Mouse (Mus musculus): ENCODE data around the gene Fxr1. TPM values are rescaled to one million over a fixed set of nuclear protein-coding genes. Genes with fewer than 3 reads are reported as not detected.
A peak's percentile ranks its signal among the peaks of the same experiment; 100 is the strongest.
"Not testable (repeated sequence)": the region's sequence is repeated elsewhere in the genome, so short reads cannot be mapped to it uniquely, and the experiment has no call there.

Fxr1 gene
- total RNA-seq (2021), result 100 to 1,000 TPM; 347 to 401 TPM
- long read RNA-seq, experiment 1, transcript Fxr1-201 (17 exons, 2,459 nt), result major isoform, 44 of 172 reads
- long read RNA-seq, experiment 1, partial matches to known transcripts, result 45 of 172 reads
- long read RNA-seq, experiment 1, other reads (novel, unspliced or antisense), result 76 of 172 reads
- long read RNA-seq, experiment 2, transcript Fxr1-201 (17 exons, 2,459 nt), result major isoform, 50 of 159 reads
- long read RNA-seq, experiment 2, partial matches to known transcripts, result 21 of 159 reads
- long read RNA-seq, experiment 2, other reads (novel, unspliced or antisense), result 78 of 159 reads

- peak; percentile 73 to 84 for DNase-seq (ENCODE audit: low spot score in 2 of 2)
Measured at GRCm38 (mm10) chr3:34019540-34020381, at the start of gene Fxr1. Fxr1 (plus strand) TSS chr3:34019943.

- DNase-seq (ENCODE audit: low spot score in 2 of 2), result no peak
Measured at GRCm38 (mm10) chr3:33979395-33979794, 40.3 kb upstream of the Fxr1 start.

GRCm38 (mm10) chr3:33982746-33983145 lies 37.0 kb upstream of the Fxr1 start:
- DNase-seq (ENCODE audit: low spot score in 2 of 2), result no peak

GRCm38 (mm10) chr3:33989302-33989701 lies 30.4 kb upstream of the Fxr1 start:
- no peak for DNase-seq (ENCODE audit: low spot score in 2 of 2)

GRCm38 (mm10) chr3:33990451-33990850 lies 29.3 kb upstream of the Fxr1 start:
- DNase-seq (ENCODE audit: low spot score in 2 of 2), result no peak

- peak in 1 of 2 experiments; percentile 8 for DNase-seq (ENCODE audit: low spot score in 2 of 2)
Measured at GRCm38 (mm10) chr3:33990921-33991320, 28.8 kb upstream of the Fxr1 start.

- no peak for DNase-seq (ENCODE audit: low spot score in 2 of 2)
Measured at GRCm38 (mm10) chr3:33993421-33994126, 26.2 kb upstream of the Fxr1 start.

- DNase-seq (ENCODE audit: low spot score in 2 of 2), result no peak
Measured at GRCm38 (mm10) chr3:33994127-33994488, 25.6 kb upstream of the Fxr1 start.

- DNase-seq (ENCODE audit: low spot score in 2 of 2), result not testable (repeated sequence)
Measured at GRCm38 (mm10) chr3:34001691-34002090, 18.1 kb upstream of the Fxr1 start.

- DNase-seq (ENCODE audit: low spot score in 2 of 2), result no peak
Measured at GRCm38 (mm10) chr3:34003860-34004259, 15.9 kb upstream of the Fxr1 start.

- DNase-seq (ENCODE audit: low spot score in 2 of 2), result no peak
Measured at GRCm38 (mm10) chr3:34006301-34006700, 13.4 kb upstream of the Fxr1 start.

- DNase-seq (ENCODE audit: low spot score in 2 of 2), result no peak
Measured at GRCm38 (mm10) chr3:34006824-34007223, 12.9 kb upstream of the Fxr1 start.

- no peak for DNase-seq (ENCODE audit: low spot score in 2 of 2)
Measured at GRCm38 (mm10) chr3:34007611-34008010, 12.1 kb upstream of the Fxr1 start.

- DNase-seq (ENCODE audit: low spot score in 2 of 2), result no peak
Measured at GRCm38 (mm10) chr3:34008191-34008590, 11.6 kb upstream of the Fxr1 start.

- peak in 1 of 2 experiments; percentile 23 for DNase-seq (ENCODE audit: low spot score in 2 of 2)
Measured at GRCm38 (mm10) chr3:34020382-34021258, 877 bp downstream of the Fxr1 start.

- DNase-seq (ENCODE audit: low spot score in 2 of 2), result no peak
Measured at GRCm38 (mm10) chr3:34021259-34021828, 1.6 kb downstream of the Fxr1 start.

GRCm38 (mm10) chr3:34028935-34029334 lies 9.2 kb downstream of the Fxr1 start:
- no peak for DNase-seq (ENCODE audit: low spot score in 2 of 2)

GRCm38 (mm10) chr3:34030601-34031000 lies 10.9 kb downstream of the Fxr1 start:
- DNase-seq (ENCODE audit: low spot score in 2 of 2), result no peak

- no peak for DNase-seq (ENCODE audit: low spot score in 2 of 2)
Measured at GRCm38 (mm10) chr3:34033720-34034364, 14.1 kb downstream of the Fxr1 start.

GRCm38 (mm10) chr3:34034803-34035202 lies 15.1 kb downstream of the Fxr1 start:
- DNase-seq (ENCODE audit: low spot score in 2 of 2), result no peak

Data from gastrocnemius, postnatal 4 days (tissue).